Mouse (Mus musculus): Measurements from ENCODE around the gene Klc4.

GRCm38 (mm10) chr17:46647279-46647678, 1.5 kb upstream of the Klc4 start:
- no peak for TF ChIP-seq CTCF (IDR thresholded peaks at IDR 0.05; ENCODE audit: borderline replicate concordance, insufficient read depth, low read length)
- no peak for TF ChIP-seq POLR2A (IDR thresholded peaks at IDR 0.05; ENCODE audit: low read depth, low read length)
